Mouse (Mus musculus) neutrophil, adult 59 days (primary cell): ENCODE data around the gene F9. TPM values are rescaled to one million over a fixed set of nuclear protein-coding genes. Genes with fewer than 3 reads are reported as not detected.

Experiments used
- total RNA-seq, 2 experiments: library from RNA; stranded (reverse); gene quantifications; 1 replicate in 1 of 2; 2 replicates in 1 of 2; pipeline ENCODE4 v1.2.4; 2023

F9 gene
- total RNA-seq: under 1 TPM in 1 of 2 experiments, not detected in 1; 0.29 TPM

GRCm38 (mm10) chrX:59999221-60000083 is at the start of gene F9:
F9 (plus strand) TSS chrX:59999464.

Other genes starting within 250 kb of the F9 start
- under 1 TPM; 0.13 to 0.24 TPM for gene Mcf2, start 179.6 kb downstream of the F9 start, total RNA-seq